In genomic region chr2:10215876-10216565, GRCm38 (mm10) we compare ENCODE assay signal across 9 mouse cellular contexts.
DNase-seq lines count a peak whose midpoint lies in the region; ATAC-seq and TF ChIP-seq lines count a peak whose summit lies in the region.
"Had no signal": no experiment of that assay in that cellular context is flagged by ENCODE, and none has a peak within 500 bp of the region (broad histone marks: within the 10 kb centered on the region; RNA-seq: fewer than 3 reads in every experiment).

No protein-coding gene starts in this region.

- no peaks in the 10 kb centered on the region for H3K27me3 ChIP-seq in lung, embryonic 14.5 days (ENCODE audit: insufficient read depth, low read length)
- H3K27me3 ChIP-seq in forebrain, embryonic 16.5 days (replicated peaks; ENCODE audit: control insufficient read depth, insufficient read depth, low read length): no peaks in the 10 kb centered on the region
- H3K27me3 ChIP-seq in neural tube, embryonic 13.5 days: no peaks in the 10 kb centered on the region
- no peaks in the 10 kb centered on the region for H3K27me3 ChIP-seq in kidney, adult 2 months (replicated peaks; ENCODE audit: control insufficient read depth, insufficient read depth, low read length)

- H3K4me2 ChIP-seq in lung, embryonic 14.5 days: no peak overlapping the region
- H3K4me2 ChIP-seq in forebrain, embryonic 16.5 days (ENCODE audit: low read length): no peak overlapping the region
- 0 out of 2 replicates have a peak overlapping the region, but pooled peaks have one; percentile 5 for H3K4me2 ChIP-seq in neural tube, embryonic 13.5 days

- H3K9me3 ChIP-seq in lung, embryonic 14.5 days (ENCODE audit: low read depth, low read length): no peaks in the 10 kb centered on the region
- no peaks in the 10 kb centered on the region for H3K9me3 ChIP-seq in forebrain, embryonic 16.5 days (ENCODE audit: control insufficient read depth, low read length)
- H3K9me3 ChIP-seq in neural tube, embryonic 13.5 days: no peaks in the 10 kb centered on the region

- TF ChIP-seq CTCF in gastrocnemius, adult 2 months (IDR thresholded peaks at IDR 0.05): no peak
- TF ChIP-seq CTCF in lung, embryonic 14.5 days (IDR thresholded peaks at IDR 0.05; ENCODE audit: low read depth): no peak
- TF ChIP-seq CTCF in kidney, adult 2 months (conservative IDR thresholded peaks at IDR 0.05; ENCODE audit: insufficient read depth, insufficient read length, low read depth, low read length): no peak

- no peaks in the 10 kb centered on the region for H3K36me3 ChIP-seq in lung, embryonic 14.5 days (ENCODE audit: insufficient read depth)
- H3K36me3 ChIP-seq in forebrain, embryonic 16.5 days (ENCODE audit: control insufficient read depth, insufficient read depth): no peaks in the 10 kb centered on the region
- no peaks in the 10 kb centered on the region for H3K36me3 ChIP-seq in neural tube, embryonic 13.5 days
- no peaks in the 10 kb centered on the region for H3K36me3 ChIP-seq in kidney, adult 2 months (ENCODE audit: control insufficient read depth, insufficient read depth, low read length)

- intact Hi-C loops in gastrocnemius, adult 2 months (cut with DNase I): no loop called here
- intact Hi-C loops in gastrocnemius, postnatal 36 days (cut with DNase I): no loop called here

- peak overlapping the region; percentile 15; the same call in 1 of the 2 replicates for H3K4me3 ChIP-seq in gastrocnemius, adult 2 months
- no peak overlapping the region for H3K4me3 ChIP-seq in lung, embryonic 14.5 days (ENCODE audit: low read depth, low read length)
- H3K4me3 ChIP-seq in forebrain, embryonic 16.5 days (replicated peaks; ENCODE audit: low read length): no peak overlapping the region
- H3K4me3 ChIP-seq in neural tube, embryonic 13.5 days: no peak overlapping the region
- H3K4me3 ChIP-seq in kidney, adult 2 months (ENCODE audit: insufficient read depth, low read depth, low read length): no peak overlapping the region
- H3K4me3 ChIP-seq: erythroblast, embryonic 14.5 days had no signal

- peak overlapping the region; percentile 58 for H3K27ac ChIP-seq in gastrocnemius, adult 2 months
- no peak overlapping the region for H3K27ac ChIP-seq in lung, embryonic 14.5 days (ENCODE audit: low read depth)
- no peak overlapping the region for H3K27ac ChIP-seq in forebrain, embryonic 16.5 days (ENCODE audit: low read length)
- no peak overlapping the region for H3K27ac ChIP-seq in neural tube, embryonic 13.5 days (replicated peaks)
- no peak overlapping the region for H3K27ac ChIP-seq in kidney, adult 2 months (ENCODE audit: insufficient read depth, low read depth, low read length)

- H3K9ac ChIP-seq in lung, embryonic 14.5 days: no peak overlapping the region
- H3K9ac ChIP-seq in forebrain, embryonic 16.5 days (replicated peaks; ENCODE audit: low read depth, low read length): no peak overlapping the region
- H3K9ac ChIP-seq in neural tube, embryonic 13.5 days: 0 out of 2 replicates have a peak overlapping the region, but pooled peaks have one; percentile 8

- WGBS in lung, embryonic 14.5 days: 67% methylated on average over 7 of the region's 7 CpGs
- WGBS in forebrain, embryonic 16.5 days: 70% methylated on average over 7 of the region's 7 CpGs
- WGBS in neural tube, embryonic 13.5 days: 80% methylated on average over 7 of the region's 7 CpGs
- 79% methylated on average over 7 of the region's 7 CpGs for WGBS in kidney, adult 2 months

- DNase-seq in gastrocnemius, adult 2 months: no peak
- DNase-seq in gastrocnemius, postnatal 36 days: no peak
- DNase-seq in lung, embryonic 14.5 days: no peak
- DNase-seq in lung, postnatal 4 days: no peak
- no peak for DNase-seq in right cerebral cortex, adult 2 months (ENCODE audit: low spot score in 2 of 2)
- DNase-seq in kidney, adult 2 months: no peak

- no peaks in the 10 kb centered on the region for H3K4me1 ChIP-seq in lung, embryonic 14.5 days (ENCODE audit: insufficient read depth)
- H3K4me1 ChIP-seq in forebrain, embryonic 16.5 days (replicated peaks; ENCODE audit: control insufficient read depth, insufficient read depth, low read length): peaks cover 11% of the 10 kb centered on the region
- peaks cover 18% of the 10 kb centered on the region for H3K4me1 ChIP-seq in neural tube, embryonic 13.5 days (replicated peaks)
- no peaks in the 10 kb centered on the region for H3K4me1 ChIP-seq in kidney, adult 2 months (ENCODE audit: control insufficient read depth, insufficient read depth, low read length)

- peak; percentile 39; the same call in 1 of the 2 replicates for ATAC-seq in lung, embryonic 14.5 days (ENCODE audit: insufficient read depth)
- peak; percentile 39 for ATAC-seq in forebrain, embryonic 16.5 days
- ATAC-seq in neural tube, embryonic 13.5 days (ENCODE audit: low read depth): peak; percentile 32

- TF ChIP-seq POLR2A in kidney, adult 2 months (IDR thresholded peaks at IDR 0.05; ENCODE audit: low read depth, low read length): no peak
